Mouse (Mus musculus): ENCODE results near the gene Ovol1. TPM values are rescaled to one million over a fixed set of nuclear protein-coding genes. Genes with fewer than 3 reads are reported as not detected.

The Ovol1 gene
- polyA plus RNA-seq, 1 experiment from 2014 or later = 0.08 TPM

GRCm38 (mm10) chr19:5544031-5544430, 16.4 kb downstream of the Ovol1 start:
- Histone ChIP-seq H3K36me3 (no peaks in the 10 kb centered on the region), H3K4me2 (replicated peaks) (no peak overlapping the region), H3K4me1 (no peaks in the 10 kb centered on the region), H3K9ac (replicated peaks) (no peak overlapping the region), H3K27ac (replicated peaks) (no peak overlapping the region), H3K4me3 (no peak overlapping the region), H3K27me3 (no peaks in the 10 kb centered on the region), H3K9me3 (no peaks in the 10 kb centered on the region)
- no peak for ATAC-seq (ENCODE audit: low FRiP score, low read depth)
- 58% methylated on average over 11 of the region's 11 CpGs for WGBS

- H3K9ac ChIP-seq (replicated peaks) = no peak overlapping the region
- no peaks in the 10 kb centered on the region for H3K9me3 ChIP-seq
- H3K4me1 ChIP-seq = no peaks in the 10 kb centered on the region
- no peak overlapping the region for H3K4me2 ChIP-seq (replicated peaks)
- H3K27ac ChIP-seq (replicated peaks) = no peak overlapping the region
- ATAC-seq (ENCODE audit: low FRiP score, low read depth) = no peak
- no peaks in the 10 kb centered on the region for H3K36me3 ChIP-seq
- H3K27me3 ChIP-seq = no peaks in the 10 kb centered on the region
- no peak overlapping the region for H3K4me3 ChIP-seq
- 90% methylated on average over 9 of the region's 9 CpGs for WGBS
Measured at GRCm38 (mm10) chr19:5543362-5543761, 17.1 kb downstream of the Ovol1 start.

DNA sequence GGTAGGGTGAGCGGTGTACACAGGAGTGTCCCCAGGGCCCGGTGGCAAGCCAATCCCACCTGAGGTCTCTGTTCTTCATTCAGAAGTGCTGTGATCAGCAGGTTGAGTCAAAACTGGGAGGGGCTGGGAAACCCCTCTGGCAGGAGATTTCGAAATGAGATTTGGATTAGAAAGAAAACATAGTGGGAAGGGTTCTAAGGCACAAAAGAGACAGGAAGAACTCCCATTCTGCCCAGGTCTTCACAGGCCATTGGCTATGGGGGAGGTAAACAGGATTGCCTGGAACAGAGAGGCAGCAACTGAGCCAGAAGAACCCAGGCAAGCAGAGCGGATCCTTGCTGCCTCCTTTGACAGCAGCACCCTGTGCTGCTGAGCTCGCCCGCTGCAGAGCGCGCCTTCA, 21.7 kb downstream of the Ovol1 start:
- Histone ChIP-seq H3K4me2 (replicated peaks) (no peak overlapping the region), H3K27ac (replicated peaks) (no peak overlapping the region), H3K27me3 (0 out of 2 replicates have a peak, but pooled peaks cover 8% of the 10 kb centered on the region), H3K9ac (replicated peaks) (no peak overlapping the region), H3K4me3 (no peak overlapping the region), H3K4me1 (no peaks in the 10 kb centered on the region), H3K9me3 (no peaks in the 10 kb centered on the region), H3K36me3 (no peaks in the 10 kb centered on the region)
- ATAC-seq (ENCODE audit: low FRiP score, low read depth) = no peak
- WGBS = 65% methylated on average over 8 of the region's 8 CpGs

- Histone ChIP-seq H3K9me3 (no peaks in the 10 kb centered on the region), H3K9ac (replicated peaks) (no peak overlapping the region), H3K27ac (replicated peaks) (no peak overlapping the region), H3K36me3 (no peaks in the 10 kb centered on the region), H3K4me3 (no peak overlapping the region), H3K27me3 (peaks cover 31% of the 10 kb centered on the region), H3K4me1 (peaks cover 20% of the 10 kb centered on the region), H3K4me2 (replicated peaks) (no peak overlapping the region)
- 78% methylated on average over 8 of the region's 8 CpGs for WGBS
- ATAC-seq (ENCODE audit: low FRiP score, low read depth) = no peak
Measured at GRCm38 (mm10) chr19:5532520-5532919, 27.9 kb downstream of the Ovol1 start.

GRCm38 (mm10) chr19:5530138-5530524, 30.3 kb downstream of the Ovol1 start:
- Histone ChIP-seq H3K9me3 (no peaks in the 10 kb centered on the region), H3K4me1 (peaks cover 20% of the 10 kb centered on the region), H3K4me3 (no peak overlapping the region), H3K27me3 (peaks cover 23% of the 10 kb centered on the region), H3K9ac (replicated peaks) (0 out of 2 replicates have a peak overlapping the region, but pooled peaks have one; percentile 29), H3K36me3 (no peaks in the 10 kb centered on the region), H3K27ac (replicated peaks) (peak overlapping the region; percentile 40), H3K4me2 (replicated peaks) (peak overlapping the region; percentile 19; the same call in 1 of the 2 replicates)
- WGBS = 28% methylated on average over 7 of the region's 7 CpGs
- no peak; the same call in 1 of the 2 replicates for ATAC-seq (ENCODE audit: low FRiP score, low read depth)

- H3K27ac ChIP-seq (replicated peaks) = peak overlapping the region; percentile 40
- no peaks in the 10 kb centered on the region for H3K36me3 ChIP-seq
- H3K27me3 ChIP-seq = peaks cover 23% of the 10 kb centered on the region
- peak overlapping the region; percentile 37 for H3K4me2 ChIP-seq (replicated peaks)
- peaks cover 20% of the 10 kb centered on the region for H3K4me1 ChIP-seq
- peak; percentile 90 for ATAC-seq (ENCODE audit: low FRiP score, low read depth)
- H3K9me3 ChIP-seq = no peaks in the 10 kb centered on the region
- no peak overlapping the region for H3K9ac ChIP-seq (replicated peaks)
- H3K4me3 ChIP-seq = 0 out of 2 replicates have a peak overlapping the region, but pooled peaks have one; percentile 9
- WGBS = 13% methylated on average over 20 of the region's 20 CpGs
Measured at GRCm38 (mm10) chr19:5529325-5530137, 30.9 kb downstream of the Ovol1 start.

DNA sequence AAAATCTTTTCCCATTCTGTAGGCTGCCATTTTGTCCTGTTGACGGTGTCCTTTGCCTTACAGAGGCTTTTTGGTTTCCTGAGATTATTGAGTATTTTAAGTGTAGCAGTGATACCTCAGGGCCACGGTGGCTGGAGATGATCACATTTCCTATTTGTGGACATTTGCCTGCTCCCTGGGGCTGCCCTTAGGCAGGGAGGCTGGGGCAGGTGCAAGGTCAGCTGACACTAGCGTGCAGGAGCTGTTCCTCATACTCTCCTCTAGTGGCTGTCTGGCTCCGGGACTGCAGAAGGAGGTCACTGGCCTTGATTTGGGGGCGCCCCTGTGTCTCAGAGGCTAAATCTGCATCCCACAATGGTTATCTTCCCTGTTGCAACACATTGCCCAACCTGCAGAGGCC, 35.2 kb downstream of the Ovol1 start:
- Histone ChIP-seq H3K27me3 (peaks cover 1% of the 10 kb centered on the region), H3K9ac (replicated peaks) (no peak overlapping the region), H3K4me3 (no peak overlapping the region), H3K27ac (replicated peaks) (no peak overlapping the region), H3K4me1 (peaks cover 13% of the 10 kb centered on the region), H3K9me3 (no peaks in the 10 kb centered on the region), H3K4me2 (replicated peaks) (no peak overlapping the region), H3K36me3 (no peaks in the 10 kb centered on the region)
- ATAC-seq (ENCODE audit: low FRiP score, low read depth) = no peak
- WGBS = 64% methylated on average over 5 of the region's 5 CpGs

DNA sequence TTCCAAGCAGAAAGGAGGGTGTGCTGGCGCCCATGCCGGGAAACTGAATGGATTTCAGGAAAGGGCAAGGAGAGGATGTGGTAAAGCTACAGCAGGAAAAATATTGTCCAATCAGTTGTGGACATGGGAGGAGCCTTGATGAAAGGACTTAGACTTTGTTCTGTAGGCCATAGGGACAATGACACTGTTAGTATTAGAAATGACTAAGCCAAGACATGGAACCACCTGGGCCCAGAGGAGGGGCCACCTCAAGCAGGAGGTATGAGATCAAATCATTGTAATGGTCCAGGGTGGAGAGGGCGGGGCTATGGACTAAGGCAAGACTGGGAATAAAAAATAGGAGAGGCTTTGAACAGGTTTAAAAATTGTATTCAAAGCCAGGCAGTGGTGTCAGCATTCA, 41.7 kb downstream of the Ovol1 start:
- H3K27ac ChIP-seq (replicated peaks) = no peak overlapping the region
- no peak overlapping the region for H3K9ac ChIP-seq (replicated peaks)
- no peak for ATAC-seq (ENCODE audit: low FRiP score, low read depth)
- H3K9me3 ChIP-seq = no peaks in the 10 kb centered on the region
- H3K4me1 ChIP-seq = no peaks in the 10 kb centered on the region
- WGBS = 89% methylated on average over 3 of the region's 3 CpGs
- H3K4me2 ChIP-seq (replicated peaks) = no peak overlapping the region
- no peaks in the 10 kb centered on the region for H3K27me3 ChIP-seq
- H3K36me3 ChIP-seq = no peaks in the 10 kb centered on the region
- H3K4me3 ChIP-seq = no peak overlapping the region

GRCm38 (mm10) chr19:5516906-5517505, 43.4 kb downstream of the Ovol1 start:
- H3K4me1 ChIP-seq = peaks cover 3% of the 10 kb centered on the region; the same call in 1 of the 2 replicates
- no peaks in the 10 kb centered on the region for H3K27me3 ChIP-seq
- 83% methylated on average over 8 of the region's 8 CpGs for WGBS
- H3K27ac ChIP-seq (replicated peaks) = no peak overlapping the region
- no peaks in the 10 kb centered on the region for H3K9me3 ChIP-seq
- no peak for ATAC-seq (ENCODE audit: low FRiP score, low read depth)
- H3K9ac ChIP-seq (replicated peaks) = no peak overlapping the region
- no peak overlapping the region for H3K4me3 ChIP-seq
- no peaks in the 10 kb centered on the region for H3K36me3 ChIP-seq
- no peak overlapping the region for H3K4me2 ChIP-seq (replicated peaks)

GRCm38 (mm10) chr19:5515840-5516777, 44.3 kb downstream of the Ovol1 start:
- no peak overlapping the region for H3K4me3 ChIP-seq
- no peaks in the 10 kb centered on the region for H3K36me3 ChIP-seq
- 71% methylated on average over 7 of the region's 7 CpGs for WGBS
- H3K27me3 ChIP-seq = no peaks in the 10 kb centered on the region
- ATAC-seq (ENCODE audit: low FRiP score, low read depth) = no peak
- no peak overlapping the region for H3K27ac ChIP-seq (replicated peaks)
- no peak overlapping the region for H3K4me2 ChIP-seq (replicated peaks)
- H3K4me1 ChIP-seq = peaks cover 6% of the 10 kb centered on the region
- H3K9ac ChIP-seq (replicated peaks) = no peak overlapping the region
- H3K9me3 ChIP-seq = no peaks in the 10 kb centered on the region

GRCm38 (mm10) chr19:5513005-5513349, 47.5 kb downstream of the Ovol1 start:
- no peak for ATAC-seq (ENCODE audit: low FRiP score, low read depth)
- no peaks in the 10 kb centered on the region for H3K36me3 ChIP-seq
- H3K4me2 ChIP-seq (replicated peaks) = no peak overlapping the region
- H3K4me1 ChIP-seq = peaks cover 21% of the 10 kb centered on the region
- H3K27ac ChIP-seq (replicated peaks) = no peak overlapping the region
- peaks cover 7% of the 10 kb centered on the region; the same call in 1 of the 2 replicates for H3K9me3 ChIP-seq
- H3K9ac ChIP-seq (replicated peaks) = no peak overlapping the region
- H3K27me3 ChIP-seq = no peaks in the 10 kb centered on the region
- 92% methylated on average over 3 of the region's 3 CpGs for WGBS
- no peak overlapping the region for H3K4me3 ChIP-seq

All from midbrain, embryonic 12.5 days (tissue).